Mouse (Mus musculus): ENCODE measurements at regions not wholly inside any gene's neighbourhood (a gene's known extent, or its start where the extent isn't known, plus 50 kb on each side); places are given as distances from the start of the nearest gene placed in this dataset.

DNA sequence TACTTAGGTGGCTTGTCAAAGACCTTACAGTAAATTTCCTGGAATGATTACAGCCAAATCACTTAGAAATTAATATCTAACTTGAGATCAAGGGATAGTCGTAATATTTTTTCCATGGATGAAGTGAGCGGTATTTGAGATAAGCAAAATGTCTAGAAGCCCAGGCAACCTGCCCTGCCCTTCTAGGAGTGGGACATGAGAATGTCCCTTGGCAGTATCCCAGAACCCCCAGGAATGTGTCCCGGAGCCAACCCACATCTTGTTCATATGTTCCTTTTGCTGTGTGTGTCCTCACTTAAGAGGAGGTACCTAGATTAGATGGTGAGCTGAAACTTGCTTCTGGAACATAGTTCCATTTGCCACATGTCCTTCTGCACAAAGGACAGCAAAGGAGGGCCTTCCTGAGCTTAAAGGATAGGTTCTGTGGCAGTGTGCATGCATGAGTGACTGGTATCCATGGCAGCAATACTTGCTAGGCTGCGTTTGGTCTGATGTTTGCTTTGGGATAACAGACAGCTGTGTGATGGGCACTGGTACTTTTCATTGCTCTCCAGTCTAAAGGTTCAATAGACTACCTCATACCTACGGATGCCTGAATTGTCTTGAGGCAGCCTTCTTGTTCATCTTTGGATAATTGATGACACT, 231.0 kb upstream of the Krr1 start:
- no peak for DNase-seq (ENCODE audit: low read depth, low spot score)

DNA sequence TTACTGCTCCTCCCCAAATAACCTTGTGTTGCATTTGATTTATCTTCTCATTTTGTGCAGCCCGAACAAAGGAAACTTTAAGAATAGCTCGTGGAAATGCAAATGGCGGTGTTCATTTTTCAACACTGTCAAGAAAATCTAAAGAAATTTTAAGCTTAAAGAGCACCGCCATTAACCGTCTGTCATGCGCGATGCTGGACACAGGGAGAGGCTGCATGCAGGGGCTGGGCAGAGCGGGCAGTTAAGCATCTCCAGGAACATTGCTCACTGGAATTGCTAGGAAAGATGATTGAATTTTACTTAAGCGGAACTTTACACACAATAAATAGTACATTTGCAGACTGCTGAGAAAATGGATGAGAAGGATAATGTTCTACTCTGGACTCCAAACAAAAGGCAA, 229.2 kb upstream of the Krr1 start:
- DNase-seq (ENCODE audit: low read depth, low spot score), result no peak

DNA sequence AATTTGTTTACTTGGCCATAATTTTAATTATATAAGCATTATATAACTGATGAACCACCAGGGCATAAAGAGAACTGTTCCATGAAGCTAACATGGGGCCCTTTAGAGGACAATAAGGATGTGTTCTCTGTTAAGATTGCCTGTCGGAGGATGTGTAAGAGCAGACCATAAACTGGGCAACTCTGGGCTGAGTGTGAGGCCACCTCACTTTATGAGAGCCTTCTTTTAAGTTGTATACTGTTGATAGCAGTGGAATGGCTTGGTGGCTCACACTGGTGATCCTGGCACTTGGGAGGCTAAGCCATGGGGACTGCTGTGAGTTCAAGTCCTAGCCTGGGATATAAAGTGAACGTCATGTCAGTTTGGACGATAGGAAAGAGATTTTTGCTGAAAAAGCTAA, 227.3 kb upstream of the Krr1 start:
- DNase-seq (ENCODE audit: low read depth, low spot score), result no peak

GRCm38 (mm10) chr10:111746067-111746878, 226.2 kb upstream of the Krr1 start:
- DNase-seq (ENCODE audit: low read depth, low spot score), result no peak

DNA sequence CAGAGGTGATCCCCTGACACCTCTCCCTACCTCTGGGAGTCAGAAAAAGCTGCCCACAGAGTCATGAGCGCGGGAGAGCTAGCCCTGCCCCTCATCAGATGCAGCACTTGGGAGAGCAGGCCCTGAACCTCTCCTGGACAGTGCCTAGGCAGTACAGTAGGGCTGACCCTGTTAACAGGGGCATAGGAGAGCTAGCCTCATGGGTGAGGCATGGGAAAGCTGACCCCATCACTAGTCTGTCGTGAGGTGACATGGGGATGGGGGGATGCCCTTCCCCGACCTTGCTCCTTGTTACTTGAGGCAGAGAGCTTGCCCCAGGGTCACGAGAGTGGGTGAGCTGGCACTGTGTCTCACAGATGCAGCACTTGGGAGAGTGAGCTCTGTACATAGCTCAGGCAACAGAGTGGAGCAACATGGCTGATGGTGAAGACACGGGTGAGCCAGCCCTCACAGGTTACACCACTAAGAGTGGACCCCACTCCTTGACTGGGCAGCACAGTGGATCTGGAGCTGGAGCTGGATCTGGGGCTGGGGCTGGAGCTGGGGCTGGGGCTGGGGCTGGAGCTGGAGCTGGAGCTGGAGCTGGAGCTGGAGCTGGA, 225.5 kb upstream of the Krr1 start:
- no peak for DNase-seq (ENCODE audit: low read depth, low spot score)

DNA sequence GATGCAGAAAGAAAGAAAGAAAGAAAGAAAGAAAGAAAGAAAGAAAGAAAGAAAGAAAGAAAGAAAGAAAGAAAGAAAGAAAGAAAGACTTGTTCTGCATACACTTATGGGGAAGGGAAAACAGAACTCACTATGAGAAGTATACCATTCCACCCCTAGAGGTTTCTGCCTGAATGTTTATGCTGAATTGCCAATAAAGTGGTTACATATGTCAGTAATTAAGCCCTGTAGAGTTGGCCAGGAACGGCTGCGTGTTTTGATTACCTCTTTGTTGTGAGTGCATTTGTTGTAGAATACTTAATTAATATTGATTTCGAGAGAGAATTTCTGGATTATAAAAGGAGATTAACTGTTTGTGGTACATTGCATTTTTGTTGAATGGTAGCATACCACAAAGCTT, 224.0 kb upstream of the Krr1 start:
- no peak for DNase-seq (ENCODE audit: low read depth, low spot score)

- no peak for DNase-seq (ENCODE audit: low read depth, low spot score)
These were observed 218.8 kb upstream of the Krr1 start for GRCm38 (mm10) chr10:111753646-111754045.

- no peak for DNase-seq (ENCODE audit: low read depth, low spot score)
These were observed 216.5 kb upstream of the Krr1 start for GRCm38 (mm10) chr10:111755964-111756363.

DNA sequence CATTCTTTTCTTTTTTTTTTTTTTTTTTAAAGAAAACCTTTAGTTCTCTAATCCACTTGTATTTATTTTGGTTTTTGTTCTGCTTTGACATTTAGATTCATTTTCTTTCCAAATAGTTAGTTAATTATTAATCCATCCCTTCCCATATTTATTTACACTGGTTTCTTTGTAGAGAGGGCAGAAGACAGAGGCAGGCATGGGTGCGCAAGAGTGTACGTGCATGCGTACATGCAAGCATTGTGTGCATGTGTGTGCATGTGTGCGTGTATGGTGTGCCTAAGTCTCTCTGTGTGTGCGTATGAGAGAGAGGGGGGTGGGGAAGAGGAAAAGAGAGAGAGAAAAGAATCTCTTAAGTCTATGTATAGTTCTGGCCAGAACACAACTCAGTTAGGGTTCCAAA, 215.9 kb upstream of the Krr1 start:
- DNase-seq (ENCODE audit: low read depth, low spot score), result no peak

- no peak for DNase-seq (ENCODE audit: low read depth, low spot score)
These were observed 214.8 kb upstream of the Krr1 start for GRCm38 (mm10) chr10:111757689-111758088.

GRCm38 (mm10) chr10:111759505-111759904, 213.0 kb upstream of the Krr1 start:
- DNase-seq (ENCODE audit: low read depth, low spot score), result no peak

DNA sequence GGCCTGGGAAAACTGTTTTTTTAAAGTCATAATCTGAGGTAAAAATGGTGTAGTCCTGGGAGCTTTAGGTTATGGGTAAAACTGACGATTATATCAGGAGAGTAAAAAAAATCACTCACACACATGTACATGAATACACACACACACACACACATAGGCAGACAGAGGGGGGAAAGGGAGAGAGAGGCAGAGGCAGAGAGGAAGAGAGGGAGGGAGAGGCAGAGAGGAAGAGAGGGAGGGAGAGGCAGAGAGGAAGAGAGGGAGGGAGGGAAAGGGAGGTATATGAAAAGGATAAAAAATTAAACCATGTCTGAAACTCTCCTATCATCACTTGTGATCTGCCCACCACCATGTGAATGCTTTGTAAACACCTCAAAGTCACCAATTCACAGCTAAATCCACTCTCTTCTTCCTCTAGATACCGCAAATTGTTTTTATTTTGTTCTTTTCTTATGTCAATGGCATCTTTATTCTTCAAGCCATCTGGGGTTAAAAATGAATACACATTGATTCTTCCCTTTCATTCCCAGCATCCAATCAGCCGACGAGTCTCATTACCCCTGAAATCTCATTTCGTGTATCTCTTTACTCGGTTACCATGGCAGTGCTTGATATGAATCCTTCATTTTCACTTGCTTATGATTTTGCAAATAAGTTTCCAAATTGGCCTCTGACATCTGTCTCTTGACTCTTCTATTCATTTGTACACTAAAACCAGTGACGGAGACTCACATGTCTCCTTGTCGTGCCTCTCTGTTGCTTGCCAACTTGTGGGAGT, 209.5 kb upstream of the Krr1 start:
- DNase-seq (ENCODE audit: low read depth, low spot score), result no peak

DNA sequence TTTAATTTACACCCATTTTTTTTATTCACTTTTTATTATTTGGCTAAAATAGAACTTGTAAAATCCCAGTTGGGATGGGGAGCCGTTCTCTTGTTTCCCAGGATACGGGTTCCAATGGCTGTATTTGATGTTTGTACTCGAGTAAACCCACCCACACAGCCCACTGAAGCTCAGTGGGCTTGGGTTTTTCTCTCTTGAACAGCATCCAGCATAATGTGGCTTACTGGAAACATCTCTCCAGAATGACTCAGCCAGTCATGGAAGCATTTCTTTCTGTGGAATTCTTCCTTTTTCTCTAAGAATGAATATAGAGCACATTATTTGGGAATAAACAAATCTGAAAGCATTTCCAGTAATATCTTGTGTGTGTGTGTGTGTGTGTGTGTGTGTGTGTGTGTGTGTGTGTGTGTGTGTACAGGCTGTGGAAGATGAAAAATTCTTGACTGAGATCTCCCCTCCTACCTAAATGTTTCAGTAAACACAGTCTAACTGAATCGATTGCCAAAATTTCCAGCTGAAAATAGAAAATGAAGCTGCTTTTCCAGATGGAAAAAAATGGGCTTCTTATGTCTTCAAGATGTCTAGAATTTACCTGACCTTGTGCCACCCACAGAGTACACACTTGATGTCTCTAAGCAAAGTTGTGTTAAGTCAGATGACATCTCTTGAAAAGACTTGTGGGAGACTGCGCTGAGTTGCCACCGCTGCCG, 205.3 kb upstream of the Krr1 start:
- no peak for DNase-seq (ENCODE audit: low read depth, low spot score)

DNA sequence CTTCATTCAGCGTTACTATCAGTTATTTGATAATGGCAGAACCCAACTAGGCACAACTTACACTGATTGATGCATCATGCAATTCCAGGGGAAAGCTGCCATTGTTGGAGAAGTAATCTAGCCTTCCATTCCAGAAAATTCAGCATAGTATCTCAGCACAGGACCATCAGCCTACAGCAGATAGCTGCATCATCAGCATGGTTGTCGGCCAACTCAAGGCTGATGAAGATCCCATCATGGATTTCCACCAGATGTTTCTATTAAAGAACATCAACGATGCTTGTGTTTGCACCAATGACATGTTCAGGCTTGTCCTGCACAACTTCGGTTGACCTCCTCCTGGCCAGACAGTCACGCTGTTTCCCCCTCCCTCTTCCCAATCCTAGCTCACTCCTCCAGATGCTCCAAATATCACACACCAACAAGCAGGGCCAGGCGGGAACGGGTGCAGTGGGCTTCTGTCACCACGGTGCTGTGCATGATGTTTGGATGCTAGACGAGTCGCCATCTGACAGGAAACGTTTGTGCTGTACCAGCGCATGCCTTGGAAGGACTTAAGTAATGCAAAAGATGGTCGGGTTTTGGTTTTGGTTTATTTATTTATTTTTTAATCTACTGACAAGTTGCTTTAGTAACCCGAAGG, 204.5 kb upstream of the Krr1 start:
- DNase-seq (ENCODE audit: low read depth, low spot score), result no peak

GRCm38 (mm10) chr10:111769486-111770002, 202.9 kb upstream of the Krr1 start:
- DNase-seq (ENCODE audit: low read depth, low spot score), result no peak

GRCm38 (mm10) chr10:111770027-111770426, 202.4 kb upstream of the Krr1 start:
- DNase-seq (ENCODE audit: low read depth, low spot score), result no peak

DNA sequence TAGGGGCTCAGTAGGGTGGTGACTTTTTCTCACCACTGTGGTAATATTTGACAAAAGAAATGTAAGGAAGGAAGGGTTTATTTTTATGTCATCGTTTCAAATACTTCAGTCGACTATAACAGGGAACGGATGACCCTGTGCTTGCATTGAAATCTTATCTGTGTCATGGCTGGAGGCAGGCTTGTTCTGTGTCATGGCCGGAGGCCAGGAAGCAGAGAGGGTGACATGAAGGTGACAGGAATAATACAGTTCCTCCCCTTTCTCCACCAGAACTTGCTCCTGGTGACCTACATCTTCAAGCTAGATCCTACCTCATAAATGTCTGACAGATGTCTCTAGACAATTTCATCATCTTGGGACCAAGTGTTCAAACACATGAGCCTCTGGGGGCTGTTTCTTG, 201.5 kb upstream of the Krr1 start:
- DNase-seq (ENCODE audit: low read depth, low spot score), result no peak

GRCm38 (mm10) chr10:111777559-111777958, 194.9 kb upstream of the Krr1 start:
- no peak for DNase-seq (ENCODE audit: low read depth, low spot score)

DNA sequence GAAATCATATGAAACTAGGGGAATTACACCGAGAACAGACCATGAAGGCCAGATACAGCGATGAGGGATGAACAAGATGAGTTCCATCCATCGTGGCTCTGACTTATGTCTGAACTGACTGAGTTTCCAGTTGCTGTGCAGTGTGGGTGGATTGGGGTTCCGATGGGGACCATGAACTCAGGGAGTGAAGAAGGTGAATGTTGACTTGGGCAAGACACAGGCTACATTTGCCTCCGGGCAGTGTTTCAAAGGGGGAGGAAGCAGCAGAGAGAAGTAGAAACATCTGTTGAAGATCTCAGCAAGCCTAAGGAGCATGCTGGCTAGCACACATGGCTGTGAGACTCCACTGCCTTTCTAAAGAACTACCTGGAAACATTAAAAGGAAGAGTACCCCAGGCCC, 194.4 kb upstream of the Krr1 start:
- DNase-seq (ENCODE audit: low read depth, low spot score), result no peak

- no peak for DNase-seq (ENCODE audit: low read depth, low spot score)
These were observed 192.5 kb upstream of the Krr1 start for GRCm38 (mm10) chr10:111779956-111780355.

Data from WW6 (cell line).